Mouse (Mus musculus): Measurements from ENCODE around the gene Tango6. TPM values are rescaled to one million over a fixed set of nuclear protein-coding genes. Genes with fewer than 3 reads are reported as not detected.

Gene Tango6
- polyA plus RNA-seq, 1 experiment = 2.1 TPM

DNA sequence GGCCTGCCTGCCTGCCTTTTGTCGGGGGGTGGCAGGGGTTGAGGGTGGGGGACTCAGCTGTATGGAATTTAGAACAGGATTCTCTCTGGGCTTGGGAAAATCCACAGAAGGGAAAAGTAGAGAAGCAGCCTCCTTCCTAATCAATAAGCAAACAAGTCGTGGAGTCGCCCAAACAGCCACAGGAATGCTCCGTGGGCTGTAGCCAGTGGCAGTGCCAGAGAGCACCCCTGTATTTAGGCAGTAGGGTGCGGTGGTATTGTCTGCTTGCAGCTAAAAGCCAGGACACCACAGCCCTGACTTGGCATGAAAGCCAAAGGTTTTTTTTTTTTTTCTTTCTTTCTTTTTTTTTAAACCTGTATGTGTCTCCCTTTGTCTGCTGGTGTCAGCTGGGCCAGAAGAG, 41.9 kb upstream of the Tango6 start:
- no peak for TF ChIP-seq CTCF (IDR thresholded peaks at IDR 0.05; ENCODE audit: extremely low read depth, insufficient read length, insufficient replicate concordance, low read depth, low read length)
- no peak for TF ChIP-seq POLR2A (IDR thresholded peaks at IDR 0.05; ENCODE audit: low read depth, low read length)
- Histone ChIP-seq H3K36me3 (ENCODE audit: control insufficient read depth, insufficient read depth, low read length) (peaks cover 6% of the 10 kb centered on the region; the same call in 1 of the 2 replicates), H3K4me3 (ENCODE audit: low read depth, low read length) (no peak overlapping the region), H3K27ac (ENCODE audit: insufficient read depth, low read depth, low read length) (no peak overlapping the region), H3K27me3 (ENCODE audit: control insufficient read depth, insufficient read depth, low read length) (no peaks in the 10 kb centered on the region), H3K4me1 (ENCODE audit: control insufficient read depth, insufficient read depth, insufficient read length, low read length) (peaks cover 43% of the 10 kb centered on the region; the same call in 1 of the 2 replicates)
- 34% methylated on average over 5 of the region's 5 CpGs for WGBS

GRCm38 (mm10) chr8:106642172-106642571, 40.7 kb upstream of the Tango6 start:
- TF ChIP-seq CTCF (IDR thresholded peaks at IDR 0.05; ENCODE audit: extremely low read depth, insufficient read length, insufficient replicate concordance, low read depth, low read length) (no peak), POLR2A (IDR thresholded peaks at IDR 0.05; ENCODE audit: low read depth, low read length) (no peak)
- no peak overlapping the region for H3K4me3 ChIP-seq (ENCODE audit: low read depth, low read length)
- 38% methylated on average over 2 of the region's 2 CpGs for WGBS
- peaks cover 2% of the 10 kb centered on the region; the same call in 1 of the 2 replicates for H3K36me3 ChIP-seq (ENCODE audit: control insufficient read depth, insufficient read depth, low read length)
- no peaks in the 10 kb centered on the region for H3K27me3 ChIP-seq (ENCODE audit: control insufficient read depth, insufficient read depth, low read length)
- peak overlapping the region; percentile 46 for H3K27ac ChIP-seq (ENCODE audit: insufficient read depth, low read depth, low read length)
- peaks cover 51% of the 10 kb centered on the region; the same call in 1 of the 2 replicates for H3K4me1 ChIP-seq (ENCODE audit: control insufficient read depth, insufficient read depth, insufficient read length, low read length)

- WGBS = 57% methylated on average over 4 of the region's 4 CpGs
- Histone ChIP-seq H3K4me1 (ENCODE audit: control insufficient read depth, insufficient read depth, insufficient read length, low read length) (peaks cover 53% of the 10 kb centered on the region; the same call in 1 of the 2 replicates), H3K4me3 (ENCODE audit: low read depth, low read length) (no peak overlapping the region), H3K27ac (ENCODE audit: insufficient read depth, low read depth, low read length) (peak overlapping the region; percentile 46), H3K27me3 (ENCODE audit: control insufficient read depth, insufficient read depth, low read length) (no peaks in the 10 kb centered on the region), H3K36me3 (ENCODE audit: control insufficient read depth, insufficient read depth, low read length) (peaks cover 2% of the 10 kb centered on the region; the same call in 1 of the 2 replicates)
- no peak for TF ChIP-seq POLR2A (IDR thresholded peaks at IDR 0.05; ENCODE audit: low read depth, low read length)
- no peak for TF ChIP-seq CTCF (IDR thresholded peaks at IDR 0.05; ENCODE audit: extremely low read depth, insufficient read length, insufficient replicate concordance, low read depth, low read length)
Measured at GRCm38 (mm10) chr8:106643100-106643499, 39.8 kb upstream of the Tango6 start.

- Histone ChIP-seq H3K27ac (ENCODE audit: insufficient read depth, low read depth, low read length) (no peak overlapping the region), H3K36me3 (ENCODE audit: control insufficient read depth, insufficient read depth, low read length) (peaks cover 12% of the 10 kb centered on the region), H3K4me3 (ENCODE audit: low read depth, low read length) (no peak overlapping the region), H3K4me1 (ENCODE audit: control insufficient read depth, insufficient read depth, insufficient read length, low read length) (peaks cover 46% of the 10 kb centered on the region; the same call in 1 of the 2 replicates), H3K27me3 (ENCODE audit: control insufficient read depth, insufficient read depth, low read length) (no peaks in the 10 kb centered on the region)
- TF ChIP-seq CTCF (IDR thresholded peaks at IDR 0.05; ENCODE audit: extremely low read depth, insufficient read length, insufficient replicate concordance, low read depth, low read length) (no peak), POLR2A (IDR thresholded peaks at IDR 0.05; ENCODE audit: low read depth, low read length) (no peak)
- 38% methylated on average over 3 of the region's 3 CpGs for WGBS
Measured at GRCm38 (mm10) chr8:106644957-106645356, 37.9 kb upstream of the Tango6 start.

GRCm38 (mm10) chr8:106646153-106646552, 36.7 kb upstream of the Tango6 start:
- H3K4me1 ChIP-seq (ENCODE audit: control insufficient read depth, insufficient read depth, insufficient read length, low read length) = peaks cover 37% of the 10 kb centered on the region; the same call in 1 of the 2 replicates
- H3K27me3 ChIP-seq (ENCODE audit: control insufficient read depth, insufficient read depth, low read length) = no peaks in the 10 kb centered on the region
- TF ChIP-seq CTCF (IDR thresholded peaks at IDR 0.05; ENCODE audit: extremely low read depth, insufficient read length, insufficient replicate concordance, low read depth, low read length) (no peak), POLR2A (IDR thresholded peaks at IDR 0.05; ENCODE audit: low read depth, low read length) (no peak)
- peaks cover 20% of the 10 kb centered on the region for H3K36me3 ChIP-seq (ENCODE audit: control insufficient read depth, insufficient read depth, low read length)
- H3K27ac ChIP-seq (ENCODE audit: insufficient read depth, low read depth, low read length) = 0 out of 2 replicates have a peak overlapping the region, but pooled peaks have one; percentile 9
- no peak overlapping the region for H3K4me3 ChIP-seq (ENCODE audit: low read depth, low read length)
- WGBS = 17% methylated on average over 2 of the region's 2 CpGs

DNA sequence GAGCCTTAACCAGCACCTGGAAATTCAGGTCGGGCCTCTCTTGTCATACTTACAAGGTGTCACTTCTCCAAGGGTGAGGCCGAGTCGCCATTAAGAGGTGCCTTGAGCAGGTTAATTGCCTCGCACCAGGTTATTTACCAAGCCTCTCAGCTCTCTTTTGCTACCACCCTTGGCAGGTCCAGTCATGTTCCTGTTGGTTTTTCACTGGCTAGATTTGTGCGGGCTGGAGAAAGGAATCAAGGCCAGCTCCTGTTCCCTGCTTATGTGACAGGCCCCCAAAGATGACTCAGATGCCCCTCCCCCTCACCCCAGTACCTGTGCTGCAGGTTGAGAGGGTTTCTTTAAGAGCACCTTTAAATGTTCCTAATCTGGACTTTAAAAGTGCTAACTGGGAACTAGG, 36.1 kb upstream of the Tango6 start:
- no peak overlapping the region for H3K4me3 ChIP-seq (ENCODE audit: low read depth, low read length)
- WGBS = 31% methylated on average over 5 of the region's 5 CpGs
- TF ChIP-seq POLR2A (IDR thresholded peaks at IDR 0.05; ENCODE audit: low read depth, low read length) (no peak), CTCF (IDR thresholded peaks at IDR 0.05; ENCODE audit: extremely low read depth, insufficient read length, insufficient replicate concordance, low read depth, low read length) (no peak)
- H3K36me3 ChIP-seq (ENCODE audit: control insufficient read depth, insufficient read depth, low read length) = peaks cover 23% of the 10 kb centered on the region
- H3K27ac ChIP-seq (ENCODE audit: insufficient read depth, low read depth, low read length) = 0 out of 2 replicates have a peak overlapping the region, but pooled peaks have one; percentile 9
- peaks cover 33% of the 10 kb centered on the region; the same call in 1 of the 2 replicates for H3K4me1 ChIP-seq (ENCODE audit: control insufficient read depth, insufficient read depth, insufficient read length, low read length)
- H3K27me3 ChIP-seq (ENCODE audit: control insufficient read depth, insufficient read depth, low read length) = no peaks in the 10 kb centered on the region

DNA sequence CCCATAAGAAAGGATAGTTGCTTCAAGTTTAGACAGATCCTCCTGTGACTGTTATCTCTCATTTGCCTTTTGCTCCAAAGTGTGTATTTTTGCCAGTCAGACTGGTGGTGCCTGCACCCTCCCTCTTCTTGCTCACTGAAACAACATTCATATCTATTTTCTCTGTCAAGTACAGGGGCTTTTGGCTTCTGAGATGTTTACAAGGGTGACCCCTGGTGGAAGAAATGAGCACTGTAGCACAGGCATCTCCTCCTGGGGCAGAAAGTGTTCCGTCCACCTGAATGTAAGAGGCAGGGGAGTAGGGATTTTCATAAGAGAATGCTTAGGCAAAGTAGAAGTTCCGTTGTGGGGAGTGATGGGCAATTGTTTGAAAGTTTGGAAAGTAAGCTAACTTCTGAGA, 35.5 kb upstream of the Tango6 start:
- H3K4me1 ChIP-seq (ENCODE audit: control insufficient read depth, insufficient read depth, insufficient read length, low read length) = peaks cover 28% of the 10 kb centered on the region; the same call in 1 of the 2 replicates
- no peak overlapping the region for H3K27ac ChIP-seq (ENCODE audit: insufficient read depth, low read depth, low read length)
- TF ChIP-seq CTCF (IDR thresholded peaks at IDR 0.05; ENCODE audit: extremely low read depth, insufficient read length, insufficient replicate concordance, low read depth, low read length) (peak; percentile 64; the same call in 1 of the 2 replicates), POLR2A (IDR thresholded peaks at IDR 0.05; ENCODE audit: low read depth, low read length) (no peak)
- H3K4me3 ChIP-seq (ENCODE audit: low read depth, low read length) = no peak overlapping the region
- no peaks in the 10 kb centered on the region for H3K27me3 ChIP-seq (ENCODE audit: control insufficient read depth, insufficient read depth, low read length)
- WGBS = 39% methylated on average over 2 of the region's 2 CpGs
- H3K36me3 ChIP-seq (ENCODE audit: control insufficient read depth, insufficient read depth, low read length) = peaks cover 23% of the 10 kb centered on the region
